Mouse (Mus musculus) ES-E14 (cell line): Measurements from ENCODE around the gene Pdcd10.

Experiments
- CHD2 ChIP-seq: IDR thresholded peaks from 2 replicates; pipeline ENCODE4 v1.6.1; 2014; ENCODE audit warnings: mild to moderate bottlenecking, low read depth, low read length, inconsistent platforms
- HCFC1 ChIP-seq: IDR thresholded peaks from 2 replicates; pipeline ENCODE4 v1.6.1; 2012; ENCODE audit warnings: low read length, inconsistent platforms, borderline replicate concordance; ENCODE audit not compliant: insufficient read depth
- MAFK ChIP-seq: IDR thresholded peaks from 2 replicates; pipeline ENCODE4 v1.6.1; 2014; ENCODE audit warnings: mild to moderate bottlenecking, low read depth, low read length, inconsistent platforms; ENCODE audit not compliant: insufficient read depth
- ZNF384 ChIP-seq: IDR thresholded peaks from 2 replicates; pipeline ENCODE4 v1.6.1; 2012; ENCODE audit warnings: low read depth, low read length, inconsistent platforms

DNA sequence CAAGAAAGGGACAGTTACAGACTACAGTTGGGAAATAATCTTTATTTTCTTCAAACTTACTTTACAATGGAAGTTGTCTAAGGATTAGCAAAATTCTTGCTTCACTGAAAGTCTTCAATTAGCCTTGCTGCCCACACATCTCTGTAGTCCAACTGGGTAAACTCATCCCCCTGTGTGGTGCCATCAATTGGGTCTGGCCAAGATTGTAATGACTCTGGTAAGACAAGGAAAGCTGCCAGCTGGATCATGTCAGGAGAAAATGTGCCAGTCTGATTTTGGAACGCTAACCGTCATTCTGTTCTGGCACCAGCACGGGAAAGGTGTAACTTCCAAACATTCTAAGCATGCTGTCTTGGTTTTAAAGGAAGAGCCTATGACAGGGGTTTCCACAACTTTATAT lies 26.6 kb upstream of the Pdcd10 start:
- TF ChIP-seq MAFK (no peak), HCFC1 (no peak), CHD2 (no peak), ZNF384 (no peak)
